Comparison of ENCODE assay signal across 11 mouse cellular contexts in the genomic region with DNA sequence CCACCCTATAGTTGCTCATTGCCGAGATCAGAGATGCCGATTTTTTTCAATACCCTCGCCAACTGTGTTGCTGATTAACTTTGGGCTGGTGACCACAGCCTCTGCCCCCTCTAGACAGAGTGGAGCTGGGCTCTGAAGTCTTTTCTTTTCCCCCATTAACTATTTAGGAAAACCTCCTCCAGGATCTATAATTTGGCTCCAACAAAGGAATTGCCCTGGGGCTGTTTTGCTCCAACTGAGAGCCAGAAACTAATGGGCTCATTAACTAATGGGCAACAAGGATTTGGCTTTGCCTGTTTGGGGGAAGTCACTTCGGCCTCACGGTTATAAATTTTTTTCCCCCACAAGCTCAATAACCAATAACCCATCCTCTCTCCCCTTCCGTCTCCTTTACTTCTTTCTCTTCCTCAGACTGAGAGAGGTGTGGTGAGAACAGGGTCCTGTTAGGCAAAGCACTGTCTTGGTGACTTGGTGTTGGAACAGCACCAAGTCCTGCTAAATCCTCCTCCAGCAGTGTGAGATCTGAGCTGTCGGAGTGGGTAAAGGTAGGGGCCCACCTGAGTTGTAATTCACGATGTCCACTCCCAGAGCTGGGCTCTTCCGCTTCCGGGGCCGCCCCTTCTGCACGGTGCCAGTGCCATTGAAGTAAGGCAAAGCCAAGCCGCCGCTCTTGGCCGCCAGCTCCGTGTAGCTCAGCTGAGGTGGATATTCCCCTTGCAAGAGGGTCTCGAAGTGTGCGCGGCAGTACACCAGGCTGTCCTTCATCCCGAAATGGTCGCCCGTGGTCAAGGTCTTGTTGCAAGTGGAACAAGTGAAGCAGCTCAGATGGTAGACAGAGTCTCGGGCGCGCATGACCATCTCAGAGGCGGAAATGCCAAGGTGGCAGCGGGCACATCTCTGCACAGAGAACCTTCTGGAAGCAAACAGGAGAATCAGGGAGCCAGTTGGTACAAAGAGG. TPM values are rescaled to one million over a fixed set of nuclear protein-coding genes. Genes with fewer than 3 reads are reported as not detected.
DNase-seq lines count a peak whose midpoint lies in the region; ATAC-seq and TF ChIP-seq lines count a peak whose summit lies in the region.
"Had no signal": no experiment of that assay in that cellular context is flagged by ENCODE, and none has a peak within 500 bp of the region (broad histone marks: within the 10 kb centered on the region; RNA-seq: fewer than 3 reads in every experiment).

No protein-coding gene starts in this region.

- WGBS in spleen, adult 2 months = 19% methylated on average over 27 of the region's 27 CpGs
- WGBS in limb, embryonic 13.5 days = 7% methylated on average over 27 of the region's 27 CpGs
- WGBS in stomach, embryonic 16.5 days = 24% methylated on average over 27 of the region's 27 CpGs
- WGBS in lung, postnatal 0 days = 16% methylated on average over 27 of the region's 27 CpGs

- no peak for TF ChIP-seq POLR2A in spleen, adult 2 months (IDR thresholded peaks at IDR 0.05; ENCODE audit: low read depth, low read length)

- H3K4me1 ChIP-seq in spleen, adult 2 months (ENCODE audit: control insufficient read depth, insufficient read depth, insufficient read length) = peaks cover 6% of the 10 kb centered on the region
- H3K4me1 ChIP-seq in limb, embryonic 13.5 days = peaks cover 43% of the 10 kb centered on the region
- H3K4me1 ChIP-seq in stomach, embryonic 16.5 days (ENCODE audit: control insufficient read depth, insufficient read depth, low read length) = peaks cover 7% of the 10 kb centered on the region
- H3K4me1 ChIP-seq in lung, postnatal 0 days (ENCODE audit: insufficient read depth, low read depth, low read length) = peaks cover 6% of the 10 kb centered on the region; the same call in 1 of the 2 replicates

- peak overlapping the region; percentile 93 for H3K9ac ChIP-seq in limb, embryonic 13.5 days
- no peak overlapping the region for H3K9ac ChIP-seq in stomach, embryonic 16.5 days (ENCODE audit: low read length)
- H3K9ac ChIP-seq in lung, postnatal 0 days (replicated peaks; ENCODE audit: low read depth) = no peak overlapping the region

- H3K36me3 ChIP-seq in spleen, adult 2 months (ENCODE audit: control insufficient read depth, insufficient read depth, low read length) = no peaks in the 10 kb centered on the region
- H3K36me3 ChIP-seq in limb, embryonic 13.5 days = no peaks in the 10 kb centered on the region; the same call in 1 of the 2 replicates
- H3K36me3 ChIP-seq in stomach, embryonic 16.5 days (ENCODE audit: control insufficient read depth, insufficient read depth, low read length) = no peaks in the 10 kb centered on the region
- H3K36me3 ChIP-seq in lung, postnatal 0 days (ENCODE audit: insufficient read depth, low read length) = no peaks in the 10 kb centered on the region

- H3K27me3 ChIP-seq in spleen, adult 2 months (ENCODE audit: control insufficient read depth, insufficient read depth, low read length) = peaks cover 44% of the 10 kb centered on the region
- H3K27me3 ChIP-seq in limb, embryonic 13.5 days = peaks cover 34% of the 10 kb centered on the region
- H3K27me3 ChIP-seq in stomach, embryonic 16.5 days (ENCODE audit: control insufficient read depth, insufficient read depth, low read length) = peaks cover 65% of the 10 kb centered on the region
- peaks cover 72% of the 10 kb centered on the region for H3K27me3 ChIP-seq in lung, postnatal 0 days (replicated peaks; ENCODE audit: insufficient read depth, low read length)

- peak overlapping the region; percentile 81 for H3K4me2 ChIP-seq in limb, embryonic 13.5 days (replicated peaks)
- peak overlapping the region; percentile 37 for H3K4me2 ChIP-seq in stomach, embryonic 16.5 days (ENCODE audit: low read depth, low read length)
- no peak overlapping the region for H3K4me2 ChIP-seq in lung, postnatal 0 days (replicated peaks; ENCODE audit: low read depth, low read length)

- TF ChIP-seq EP300 in lung, postnatal 0 days (IDR thresholded peaks at IDR 0.05) = no peak

- H3K9me3 ChIP-seq in limb, embryonic 13.5 days = no peaks in the 10 kb centered on the region
- no peaks in the 10 kb centered on the region for H3K9me3 ChIP-seq in stomach, embryonic 16.5 days (replicated peaks; ENCODE audit: control insufficient read depth, low read length)
- H3K9me3 ChIP-seq in lung, postnatal 0 days (ENCODE audit: low read length) = no peaks in the 10 kb centered on the region

- TF ChIP-seq CTCF in spleen, adult 2 months (IDR thresholded peaks at IDR 0.05; ENCODE audit: extremely low read depth, insufficient read depth, insufficient read length, insufficient replicate concordance) = no peak
- TF ChIP-seq CTCF in lung, postnatal 0 days (IDR thresholded peaks at IDR 0.05) = no peak

- no peak overlapping the region for H3K27ac ChIP-seq in spleen, adult 2 months (ENCODE audit: insufficient read depth, low read length)
- H3K27ac ChIP-seq in limb, embryonic 13.5 days = peak overlapping the region; percentile 79
- no peak overlapping the region for H3K27ac ChIP-seq in stomach, embryonic 16.5 days (ENCODE audit: low read length)
- H3K27ac ChIP-seq in lung, postnatal 0 days (ENCODE audit: low read length) = no peak overlapping the region
- H3K27ac ChIP-seq: macrophage had no signal

- peak; percentile 16 for ATAC-seq in limb, embryonic 13.5 days (ENCODE audit: low FRiP score, low read depth)
- 0 out of 2 replicates have a peak, but pooled peaks have one; percentile 19 for ATAC-seq in stomach, embryonic 16.5 days (ENCODE audit: insufficient read depth, low FRiP score)
- no peak for ATAC-seq in lung, postnatal 0 days

- H3K4me3 ChIP-seq in spleen, adult 2 months (ENCODE audit: extremely low read depth, insufficient read depth, insufficient read length) = peak overlapping the region; percentile 15; the same call in 1 of the 2 replicates
- peak overlapping the region; percentile 71 for H3K4me3 ChIP-seq in limb, embryonic 13.5 days
- peak overlapping the region; percentile 14; the same call in 1 of the 2 replicates for H3K4me3 ChIP-seq in stomach, embryonic 16.5 days (replicated peaks; ENCODE audit: low read length)
- H3K4me3 ChIP-seq in lung, postnatal 0 days (ENCODE audit: low read depth, low read length) = no peak overlapping the region

- DNase-seq in cerebellum, postnatal 14 days = peak; percentile 29 to 33
- DNase-seq in cerebellum, adult 9-11 months = no peak
- DNase-seq in spleen, adult 2 months (ENCODE audit: low read depth in 1 of 2, low spot score in 2 of 2) = no peak
- DNase-seq in spleen, postnatal 14 days (ENCODE audit: low spot score in 2 of 2) = no peak
- DNase-seq in c-Kit-positive CD71-positive TER-119-positive erythroid progenitor cells, embryonic 14.5 days (ENCODE audit: low spot score) = no peak
- DNase-seq in lung, postnatal 0 days (ENCODE audit: low spot score) = no peak
- DNase-seq: adrenal gland, postnatal 25 days; gastrocnemius, postnatal 25 days had no signal

RNA-seq across cellular contexts. Expression of a gene that starts 10.3 kb away (rescaled TPM):
- 0.05 and 0.07 TPM in 2 replicates for polyA plus RNA-seq in spleen, adult 2 months (2012; rRNA removed)
- 34.5 and 40.2 TPM in 2 replicates for polyA plus RNA-seq in limb, embryonic 13.5 days (2015; fragmentation: Nextera tagmentation; extraction: Ambion mirVana)
- polyA plus RNA-seq in stomach, embryonic 16.5 days (2015; fragmentation: Nextera tagmentation; extraction: Ambion mirVana) = 0.87 and 1.2 TPM in 2 replicates
- 0.06 and 0.11 TPM in 2 replicates for polyA plus RNA-seq in lung, postnatal 0 days (2015; fragmentation: Nextera tagmentation; extraction: Ambion mirVana)
- polyA plus RNA-seq: macrophage had no signal

RNA-seq across cellular contexts. Expression of a gene that starts 18.6 kb away (rescaled TPM):
- polyA plus RNA-seq in spleen, adult 2 months (2012; rRNA removed) = 15.3 and 21.2 TPM in 2 replicates
- 44.1 and 46.0 TPM in 2 replicates for polyA plus RNA-seq in limb, embryonic 13.5 days (2015; fragmentation: Nextera tagmentation; extraction: Ambion mirVana)
- 29.9 and 39.6 TPM in 2 replicates for polyA plus RNA-seq in stomach, embryonic 16.5 days (2015; fragmentation: Nextera tagmentation; extraction: Ambion mirVana)
- 48.3 and 53.0 TPM in 2 replicates for polyA plus RNA-seq in lung, postnatal 0 days (2015; fragmentation: Nextera tagmentation; extraction: Ambion mirVana)

Comparison
In these comparisons a context has a peak if more than half of its experiments do, and no peak if none do; other contexts are left out.
1. DNase-seq: peak in cerebellum, postnatal 14 days (2 of 2); none in cerebellum, adult 9-11 months (single experiment), spleen, adult 2 months (0 of 2), spleen, postnatal 14 days (0 of 2), c-Kit-positive CD71-positive TER-119-positive erythroid progenitor cells, embryonic 14.5 days (single experiment) and lung, postnatal 0 days (single experiment).
2. RNA of a gene that starts 10.3 kb away (polyA plus RNA-seq): 34.5 to 40.2 TPM in limb, embryonic 13.5 days; 0.87 to 1.2 TPM in stomach, embryonic 16.5 days, 0.06 to 0.11 TPM in lung, postnatal 0 days and 0.05 to 0.07 TPM in spleen, adult 2 months; every median in the first group is over 10 times any median in the second.